Mouse (Mus musculus): ENCODE measurements around the gene Zfp106.

- TF ChIP-seq POLR2A (IDR thresholded peaks at IDR 0.05; ENCODE audit: low read depth, low read length) = no peak
- TF ChIP-seq CTCF (IDR thresholded peaks at IDR 0.05; ENCODE audit: extremely low read depth, insufficient read length, insufficient replicate concordance, low read depth, low read length) = no peak
Measured at GRCm38 (mm10) chr2:120464732-120465396, 98.8 kb downstream of the Zfp106 start.

Data from small intestine, adult 2 months (tissue).